Comparison of ENCODE assay signal across 7 mouse cellular contexts in the genomic region with DNA sequence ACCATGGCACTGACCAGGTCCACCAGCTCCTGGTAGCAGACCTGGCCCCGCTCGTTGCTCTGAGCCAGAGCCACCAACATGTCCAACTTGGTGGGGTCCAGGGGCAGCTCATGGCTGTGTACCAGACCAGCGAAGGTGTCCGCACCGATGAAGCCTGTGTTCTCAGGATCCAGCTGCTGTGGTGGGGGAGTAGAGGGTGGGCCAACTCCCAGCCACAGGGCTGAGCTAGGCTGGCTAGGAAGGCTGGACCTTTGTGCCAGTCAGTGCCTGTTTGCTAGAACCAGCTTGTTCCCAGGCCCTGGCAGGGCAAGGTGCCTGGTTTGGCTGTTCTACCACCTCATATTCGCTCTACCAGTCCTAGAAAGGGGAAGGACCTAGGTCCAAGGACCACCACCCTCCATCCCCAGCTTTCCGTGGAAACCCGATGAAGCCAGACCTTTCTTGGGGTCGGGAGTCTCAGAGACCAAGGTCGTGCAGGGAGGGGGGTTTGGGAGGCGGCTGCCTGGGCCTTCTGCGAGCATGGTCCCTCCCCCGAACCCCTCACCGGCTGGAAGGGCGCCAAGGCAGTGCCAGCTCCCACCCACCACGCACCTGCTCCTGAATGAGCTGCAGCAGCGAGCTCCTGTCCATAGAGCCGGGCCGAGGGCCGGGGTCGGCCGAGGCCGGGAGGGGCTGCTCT. TPM values are rescaled to one million over a fixed set of nuclear protein-coding genes. Genes with fewer than 3 reads are reported as not detected.
DNase-seq lines count a peak whose midpoint lies in the region; ATAC-seq and TF ChIP-seq lines count a peak whose summit lies in the region.

No protein-coding gene starts in this region.

- H3K27me3 ChIP-seq in lung, postnatal 0 days (replicated peaks; ENCODE audit: insufficient read depth, low read length) = no peaks in the 10 kb centered on the region
- H3K27me3 ChIP-seq in forebrain, embryonic 14.5 days (replicated peaks; ENCODE audit: control insufficient read depth, insufficient read depth, low read length) = no peaks in the 10 kb centered on the region
- no peaks in the 10 kb centered on the region; the same call in 1 of the 2 replicates for H3K27me3 ChIP-seq in midbrain, embryonic 11.5 days (ENCODE audit: control insufficient read depth, insufficient read depth, low read length)

- 26% methylated on average over 20 of the region's 23 CpGs for WGBS in lung, postnatal 0 days
- 22% methylated on average over 21 of the region's 23 CpGs for WGBS in forebrain, embryonic 14.5 days
- 23% methylated on average over 23 of the region's 23 CpGs for WGBS in midbrain, embryonic 11.5 days

- peak overlapping the region; percentile 31; the same call in 1 of the 2 replicates for H3K4me3 ChIP-seq in lung, postnatal 0 days (ENCODE audit: low read depth, low read length)
- H3K4me3 ChIP-seq in forebrain, embryonic 14.5 days (ENCODE audit: low read depth, low read length) = peak overlapping the region; percentile 38
- H3K4me3 ChIP-seq in midbrain, embryonic 11.5 days (ENCODE audit: low read depth, low read length) = peak overlapping the region; percentile 29

- DNase-seq in lung, postnatal 0 days (ENCODE audit: low spot score) = no peak
- no peak for DNase-seq in lung, postnatal 4 days
- peak; percentile 21 for DNase-seq in forebrain, embryonic 14.5 days (ENCODE audit: low spot score)
- peak; percentile 60 for DNase-seq in kidney, adult 11 months
- DNase-seq in midbrain, embryonic 11.5 days (ENCODE audit: low spot score, missing footprints) = no peak
- no peak for DNase-seq in right cerebral cortex, adult 18-20 months
- DNase-seq in spleen, postnatal 10 days (ENCODE audit: low spot score in 2 of 2) = no peak

- H3K9me3 ChIP-seq in lung, postnatal 0 days (ENCODE audit: low read length) = no peaks in the 10 kb centered on the region
- H3K9me3 ChIP-seq in forebrain, embryonic 14.5 days (replicated peaks; ENCODE audit: control insufficient read depth, low read length) = no peaks in the 10 kb centered on the region
- H3K9me3 ChIP-seq in midbrain, embryonic 11.5 days (ENCODE audit: control insufficient read depth, low read length) = no peaks in the 10 kb centered on the region

- no peak for TF ChIP-seq EP300 in lung, postnatal 0 days (IDR thresholded peaks at IDR 0.05)

- H3K9ac ChIP-seq in lung, postnatal 0 days (replicated peaks; ENCODE audit: low read depth) = no peak overlapping the region
- H3K9ac ChIP-seq in forebrain, embryonic 14.5 days (ENCODE audit: low read length) = peak overlapping the region; percentile 72
- H3K9ac ChIP-seq in midbrain, embryonic 11.5 days (ENCODE audit: low read length) = peak overlapping the region; percentile 43

- no peak for ATAC-seq in lung, postnatal 0 days
- no peak for ATAC-seq in forebrain, embryonic 14.5 days
- ATAC-seq in midbrain, embryonic 11.5 days (ENCODE audit: low FRiP score) = no peak

- TF ChIP-seq CTCF in lung, postnatal 0 days (IDR thresholded peaks at IDR 0.05) = no peak

- peak overlapping the region; percentile 68 for H3K4me2 ChIP-seq in lung, postnatal 0 days (replicated peaks; ENCODE audit: low read depth, low read length)
- peak overlapping the region; percentile 72 for H3K4me2 ChIP-seq in forebrain, embryonic 14.5 days (ENCODE audit: low read length)
- peak overlapping the region; percentile 52 for H3K4me2 ChIP-seq in midbrain, embryonic 11.5 days

- H3K4me1 ChIP-seq in lung, postnatal 0 days (ENCODE audit: insufficient read depth, low read depth, low read length) = peaks cover 33% of the 10 kb centered on the region
- peaks cover 44% of the 10 kb centered on the region for H3K4me1 ChIP-seq in forebrain, embryonic 14.5 days (ENCODE audit: control insufficient read depth, insufficient read depth, low read length)
- peaks cover 45% of the 10 kb centered on the region for H3K4me1 ChIP-seq in midbrain, embryonic 11.5 days (ENCODE audit: control insufficient read depth, insufficient read depth, low read length)

- H3K36me3 ChIP-seq in lung, postnatal 0 days (ENCODE audit: insufficient read depth, low read length) = peaks cover 5% of the 10 kb centered on the region; the same call in 1 of the 2 replicates
- peaks cover 47% of the 10 kb centered on the region for H3K36me3 ChIP-seq in forebrain, embryonic 14.5 days (ENCODE audit: control insufficient read depth, insufficient read depth, low read length)
- peaks cover 18% of the 10 kb centered on the region for H3K36me3 ChIP-seq in midbrain, embryonic 11.5 days (ENCODE audit: control insufficient read depth, insufficient read depth, low read length)

- H3K27ac ChIP-seq in lung, postnatal 0 days (ENCODE audit: low read length) = no peak overlapping the region
- H3K27ac ChIP-seq in forebrain, embryonic 14.5 days (ENCODE audit: low read depth, low read length) = peak overlapping the region; percentile 67
- H3K27ac ChIP-seq in midbrain, embryonic 11.5 days (ENCODE audit: low read depth, low read length) = no peak overlapping the region; the same call in 1 of the 2 replicates

RNA-seq across cellular contexts. Expression of a gene that starts 0.6 kb away (rescaled TPM):
- 1.4 and 1.7 TPM in 2 replicates for polyA plus RNA-seq in lung, postnatal 0 days (2015; fragmentation: Nextera tagmentation; extraction: Ambion mirVana)
- polyA plus RNA-seq in forebrain, embryonic 14.5 days (2014; fragmentation: Nextera tagmentation; extraction: Ambion mirVana) = 33.6 and 35.4 TPM in 2 replicates
- 2.3 and 3.2 TPM in 2 replicates for polyA plus RNA-seq in midbrain, embryonic 11.5 days (2014; fragmentation: Nextera tagmentation; extraction: Ambion mirVana)

RNA-seq across cellular contexts. Expression of a gene that starts 3.3 kb away (rescaled TPM):
- 196 and 198 TPM in 2 replicates for polyA plus RNA-seq in lung, postnatal 0 days (2015; fragmentation: Nextera tagmentation; extraction: Ambion mirVana)
- 315 and 322 TPM in 2 replicates for polyA plus RNA-seq in forebrain, embryonic 14.5 days (2014; fragmentation: Nextera tagmentation; extraction: Ambion mirVana)
- polyA plus RNA-seq in midbrain, embryonic 11.5 days (2014; fragmentation: Nextera tagmentation; extraction: Ambion mirVana) = 280 and 296 TPM in 2 replicates

RNA-seq across cellular contexts. Expression of a gene that starts 5.0 kb away (rescaled TPM):
- 0.86 and 1.1 TPM in 2 replicates for polyA plus RNA-seq in lung, postnatal 0 days (2015; fragmentation: Nextera tagmentation; extraction: Ambion mirVana)
- polyA plus RNA-seq in forebrain, embryonic 14.5 days (2014; fragmentation: Nextera tagmentation; extraction: Ambion mirVana) = 5.1 and 6.2 TPM in 2 replicates
- 0.63 and 1.2 TPM in 2 replicates for polyA plus RNA-seq in midbrain, embryonic 11.5 days (2014; fragmentation: Nextera tagmentation; extraction: Ambion mirVana)

RNA-seq across cellular contexts. Expression of a gene that starts 7.9 kb away (rescaled TPM):
- polyA plus RNA-seq in lung, postnatal 0 days (2015; fragmentation: Nextera tagmentation; extraction: Ambion mirVana) = 27.3 and 28.0 TPM in 2 replicates
- 56.6 and 56.9 TPM in 2 replicates for polyA plus RNA-seq in forebrain, embryonic 14.5 days (2014; fragmentation: Nextera tagmentation; extraction: Ambion mirVana)
- 50.3 and 54.1 TPM in 2 replicates for polyA plus RNA-seq in midbrain, embryonic 11.5 days (2014; fragmentation: Nextera tagmentation; extraction: Ambion mirVana)

RNA-seq across cellular contexts. Expression of a gene that starts 8.1 kb away (rescaled TPM):
- polyA plus RNA-seq in lung, postnatal 0 days (2015; fragmentation: Nextera tagmentation; extraction: Ambion mirVana) = 9.9 and 10.3 TPM in 2 replicates
- polyA plus RNA-seq in forebrain, embryonic 14.5 days (2014; fragmentation: Nextera tagmentation; extraction: Ambion mirVana) = 9.6 and 11.3 TPM in 2 replicates
- 7.0 and 8.7 TPM in 2 replicates for polyA plus RNA-seq in midbrain, embryonic 11.5 days (2014; fragmentation: Nextera tagmentation; extraction: Ambion mirVana)

Comparison
In these comparisons a context has a peak if more than half of its experiments do, and no peak if none do; other contexts are left out.
1. DNase-seq: peak in forebrain, embryonic 14.5 days (single experiment) and kidney, adult 11 months (single experiment); none in lung, postnatal 0 days (single experiment), lung, postnatal 4 days (0 of 2), midbrain, embryonic 11.5 days (single experiment), right cerebral cortex, adult 18-20 months (single experiment) and spleen, postnatal 10 days (0 of 2).
2. Peak in every context shown above with its lines, with median percentiles within 50 percentile points of each other: H3K4me2 ChIP-seq and H3K4me3 ChIP-seq.